Mouse (Mus musculus) kidney, adult 18-20 months (tissue): ENCODE results near the gene Lysmd4.

Source experiments
- DNase-seq: peaks from one replicate; pipeline ENCODE4 v3.0.0; 2021

The Lysmd4 gene

GRCm38 (mm10) chr7:67352989-67353388, 130.6 kb downstream of the Lysmd4 start:
- DNase-seq, result no peak

- DNase-seq, result no peak
Observed at GRCm38 (mm10) chr7:67353667-67354066, 131.3 kb downstream of the Lysmd4 start.

GRCm38 (mm10) chr7:67355870-67356269, 133.5 kb downstream of the Lysmd4 start:
- DNase-seq, result no peak
